In the genomic region with DNA sequence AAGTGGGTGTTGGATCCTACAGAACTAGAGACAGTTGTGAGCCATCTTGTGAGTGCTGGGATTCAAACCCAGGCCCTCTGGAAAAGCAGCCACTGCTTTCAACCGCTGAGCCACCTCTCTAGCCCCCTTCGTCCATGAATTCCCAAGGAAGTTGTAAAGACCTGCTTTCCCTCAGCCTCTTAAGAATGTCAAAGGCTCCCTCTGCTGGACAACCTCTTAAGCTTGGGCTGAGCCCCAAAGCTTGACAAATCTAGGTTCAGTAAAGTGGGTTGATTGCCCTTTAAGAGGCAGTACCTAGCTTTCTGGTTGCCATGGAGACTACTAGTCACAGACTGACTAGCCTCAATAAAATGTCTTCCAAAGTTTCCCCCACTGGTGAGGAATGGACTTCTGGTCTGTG, we compare ENCODE assay signal across 8 mouse cellular contexts. TPM values are rescaled to one million over a fixed set of nuclear protein-coding genes. Genes with fewer than 3 reads are reported as not detected.
A peak's percentile ranks its signal among the peaks of the same experiment; 100 is the strongest.
DNase-seq lines count a peak whose midpoint lies in the region.

A gene (plus strand): TSS at position 297 of the 400 bp plus-strand sequence.

- peak; percentile 83 for DNase-seq in urinary bladder, postnatal 14 days (ENCODE audit: low spot score)
- DNase-seq in urinary bladder, adult 2 months (ENCODE audit: low spot score), result no peak
- DNase-seq in embryo, embryonic 10 days (ENCODE audit: low spot score), result peak; percentile 93
- peak; percentile 63 to 65 for DNase-seq in gastrocnemius, adult 8-10 months (ENCODE audit: low spot score in 2 of 2)
- DNase-seq in hindlimb bud, embryonic 11.5 days (ENCODE audit: extremely low spot score, low read depth, low spot score), result peak; percentile 96
- DNase-seq in left cerebral cortex, adult 11 months (ENCODE audit: low spot score), result peak; percentile 80
- DNase-seq in lung, postnatal 4 days, result peak; percentile 61 to 85
- DNase-seq in right cerebral cortex, adult 18-20 months, result peak; percentile 79

RNA-seq across cellular contexts. Expression of the gene that starts here (rescaled TPM):
- 2.7 and 2.9 TPM in 2 replicates for polyA plus RNA-seq in urinary bladder, adult 2 months (2012; rRNA removed)
- under 1 TPM in 3 of 4 experiments, not detected in 1; 0.21 to 0.44 (median 0.36) TPM for total RNA-seq in gastrocnemius, adult 8-10 months (2022)

Comparison
In these comparisons a context has a peak if more than half of its experiments do, and no peak if none do; other contexts are left out.
1. Peak in DNase-seq in gastrocnemius, adult 8-10 months; RNA of the gene not detected or under 1 TPM.